Mouse (Mus musculus): ENCODE data around the gene Mrpl54. TPM values are rescaled to one million over a fixed set of nuclear protein-coding genes. Genes with fewer than 3 reads are reported as not detected.

Mrpl54 gene
- polyA plus RNA-seq, 1 experiment from 2014 or later = 136 TPM

GRCm38 (mm10) chr10:81290698-81291460 is 24.1 kb upstream of the Mrpl54 start:
- H3K27ac ChIP-seq (ENCODE audit: low read depth, low read length) = no peak overlapping the region
- H3K36me3 ChIP-seq (ENCODE audit: control insufficient read depth, insufficient read depth, low read length) = no peaks in the 10 kb centered on the region
- H3K9ac ChIP-seq (replicated peaks; ENCODE audit: low read depth, low read length) = no peak overlapping the region
- no peak overlapping the region for H3K4me2 ChIP-seq (ENCODE audit: low read depth, low read length)
- no peaks in the 10 kb centered on the region; the same call in 1 of the 2 replicates for H3K27me3 ChIP-seq (ENCODE audit: control insufficient read depth, insufficient read depth, low read length)
- no peak overlapping the region for H3K4me3 ChIP-seq (ENCODE audit: low read depth, low read length)
- ATAC-seq (ENCODE audit: low read depth) = no peak
- H3K9me3 ChIP-seq (ENCODE audit: control insufficient read depth, low read length) = no peaks in the 10 kb centered on the region
- H3K4me1 ChIP-seq (ENCODE audit: control insufficient read depth, insufficient read depth, low read length) = peaks cover 20% of the 10 kb centered on the region
- 13% methylated on average over 24 of the region's 24 CpGs for WGBS

GRCm38 (mm10) chr10:81289811-81290210 is 23.1 kb upstream of the Mrpl54 start:
- Histone ChIP-seq H3K36me3 (ENCODE audit: control insufficient read depth, insufficient read depth, low read length) (no peaks in the 10 kb centered on the region), H3K9ac (replicated peaks; ENCODE audit: low read depth, low read length) (no peak overlapping the region), H3K4me2 (ENCODE audit: low read depth, low read length) (no peak overlapping the region), H3K27me3 (ENCODE audit: control insufficient read depth, insufficient read depth, low read length) (no peaks in the 10 kb centered on the region; the same call in 1 of the 2 replicates), H3K9me3 (ENCODE audit: control insufficient read depth, low read length) (no peaks in the 10 kb centered on the region), H3K4me1 (ENCODE audit: control insufficient read depth, insufficient read depth, low read length) (peaks cover 18% of the 10 kb centered on the region), H3K4me3 (ENCODE audit: low read depth, low read length) (no peak overlapping the region), H3K27ac (ENCODE audit: low read depth, low read length) (no peak overlapping the region)
- no peak for ATAC-seq (ENCODE audit: low read depth)
- WGBS = 61% methylated on average over 14 of the region's 14 CpGs

GRCm38 (mm10) chr10:81289278-81289677 is 22.5 kb upstream of the Mrpl54 start:
- H3K4me1 ChIP-seq (ENCODE audit: control insufficient read depth, insufficient read depth, low read length) = peaks cover 13% of the 10 kb centered on the region
- no peaks in the 10 kb centered on the region for H3K9me3 ChIP-seq (ENCODE audit: control insufficient read depth, low read length)
- H3K36me3 ChIP-seq (ENCODE audit: control insufficient read depth, insufficient read depth, low read length) = no peaks in the 10 kb centered on the region
- 4% methylated on average over 7 of the region's 7 CpGs for WGBS
- no peaks in the 10 kb centered on the region; the same call in 1 of the 2 replicates for H3K27me3 ChIP-seq (ENCODE audit: control insufficient read depth, insufficient read depth, low read length)
- peak; percentile 1; the same call in 1 of the 2 replicates for ATAC-seq (ENCODE audit: low read depth)
- H3K27ac ChIP-seq (ENCODE audit: low read depth, low read length) = no peak overlapping the region
- H3K4me2 ChIP-seq (ENCODE audit: low read depth, low read length) = no peak overlapping the region
- H3K4me3 ChIP-seq (ENCODE audit: low read depth, low read length) = no peak overlapping the region
- H3K9ac ChIP-seq (replicated peaks; ENCODE audit: low read depth, low read length) = no peak overlapping the region

GRCm38 (mm10) chr10:81288601-81289000 is 21.9 kb upstream of the Mrpl54 start:
- Histone ChIP-seq H3K36me3 (ENCODE audit: control insufficient read depth, insufficient read depth, low read length) (no peaks in the 10 kb centered on the region), H3K4me1 (ENCODE audit: control insufficient read depth, insufficient read depth, low read length) (peaks cover 6% of the 10 kb centered on the region; the same call in 1 of the 2 replicates), H3K4me2 (ENCODE audit: low read depth, low read length) (no peak overlapping the region), H3K4me3 (ENCODE audit: low read depth, low read length) (no peak overlapping the region), H3K9ac (replicated peaks; ENCODE audit: low read depth, low read length) (no peak overlapping the region), H3K27ac (ENCODE audit: low read depth, low read length) (no peak overlapping the region), H3K27me3 (ENCODE audit: control insufficient read depth, insufficient read depth, low read length) (no peaks in the 10 kb centered on the region; the same call in 1 of the 2 replicates), H3K9me3 (ENCODE audit: control insufficient read depth, low read length) (no peaks in the 10 kb centered on the region)
- ATAC-seq (ENCODE audit: low read depth) = no peak
- WGBS = 32% methylated on average over 6 of the region's 6 CpGs

- Histone ChIP-seq H3K4me2 (ENCODE audit: low read depth, low read length) (no peak overlapping the region), H3K36me3 (ENCODE audit: control insufficient read depth, insufficient read depth, low read length) (no peaks in the 10 kb centered on the region), H3K9me3 (ENCODE audit: control insufficient read depth, low read length) (no peaks in the 10 kb centered on the region), H3K27me3 (ENCODE audit: control insufficient read depth, insufficient read depth, low read length) (peaks cover 3% of the 10 kb centered on the region), H3K9ac (replicated peaks; ENCODE audit: low read depth, low read length) (no peak overlapping the region), H3K4me1 (ENCODE audit: control insufficient read depth, insufficient read depth, low read length) (peaks cover 6% of the 10 kb centered on the region; the same call in 1 of the 2 replicates), H3K4me3 (ENCODE audit: low read depth, low read length) (no peak overlapping the region), H3K27ac (ENCODE audit: low read depth, low read length) (no peak overlapping the region)
- no peak for ATAC-seq (ENCODE audit: low read depth)
- 60% methylated on average over 8 of the region's 8 CpGs for WGBS
Observed at GRCm38 (mm10) chr10:81287513-81288157, 20.9 kb upstream of the Mrpl54 start.

GRCm38 (mm10) chr10:81286586-81286985 is 19.9 kb upstream of the Mrpl54 start:
- Histone ChIP-seq H3K4me3 (ENCODE audit: low read depth, low read length) (no peak overlapping the region), H3K4me2 (ENCODE audit: low read depth, low read length) (no peak overlapping the region), H3K9me3 (ENCODE audit: control insufficient read depth, low read length) (no peaks in the 10 kb centered on the region), H3K4me1 (ENCODE audit: control insufficient read depth, insufficient read depth, low read length) (peaks cover 6% of the 10 kb centered on the region; the same call in 1 of the 2 replicates), H3K36me3 (ENCODE audit: control insufficient read depth, insufficient read depth, low read length) (no peaks in the 10 kb centered on the region), H3K27me3 (ENCODE audit: control insufficient read depth, insufficient read depth, low read length) (peaks cover 3% of the 10 kb centered on the region), H3K9ac (replicated peaks; ENCODE audit: low read depth, low read length) (no peak overlapping the region), H3K27ac (ENCODE audit: low read depth, low read length) (no peak overlapping the region)
- 55% methylated on average over 6 of the region's 6 CpGs for WGBS
- ATAC-seq (ENCODE audit: low read depth) = no peak

- Histone ChIP-seq H3K9me3 (ENCODE audit: control insufficient read depth, low read length) (no peaks in the 10 kb centered on the region), H3K4me2 (ENCODE audit: low read depth, low read length) (peak overlapping the region; percentile 71), H3K27ac (ENCODE audit: low read depth, low read length) (no peak overlapping the region), H3K9ac (replicated peaks; ENCODE audit: low read depth, low read length) (peak overlapping the region; percentile 50), H3K4me1 (ENCODE audit: control insufficient read depth, insufficient read depth, low read length) (peaks cover 4% of the 10 kb centered on the region; the same call in 1 of the 2 replicates), H3K4me3 (ENCODE audit: low read depth, low read length) (peak overlapping the region; percentile 39), H3K27me3 (ENCODE audit: control insufficient read depth, insufficient read depth, low read length) (peaks cover 3% of the 10 kb centered on the region), H3K36me3 (ENCODE audit: control insufficient read depth, insufficient read depth, low read length) (no peaks in the 10 kb centered on the region)
- 2% methylated on average over 54 of the region's 54 CpGs for WGBS
- peak; percentile 72 for ATAC-seq (ENCODE audit: low read depth)
Observed at GRCm38 (mm10) chr10:81285694-81286450, 19.1 kb upstream of the Mrpl54 start.

- Histone ChIP-seq H3K9ac (replicated peaks; ENCODE audit: low read depth, low read length) (no peak overlapping the region), H3K4me2 (ENCODE audit: low read depth, low read length) (no peak overlapping the region)
Observed at GRCm38 (mm10) chr10:81284719-81285118, 18.0 kb upstream of the Mrpl54 start.

More at GRCm38 (mm10) chr10:81284719-81285118, 18.0 kb upstream of the Mrpl54 start:
- Histone ChIP-seq H3K4me1 (ENCODE audit: control insufficient read depth, insufficient read depth, low read length) (0 out of 2 replicates have a peak, but pooled peaks cover 3% of the 10 kb centered on the region), H3K27me3 (ENCODE audit: control insufficient read depth, insufficient read depth, low read length) (peaks cover 3% of the 10 kb centered on the region), H3K36me3 (ENCODE audit: control insufficient read depth, insufficient read depth, low read length) (no peaks in the 10 kb centered on the region), H3K9me3 (ENCODE audit: control insufficient read depth, low read length) (no peaks in the 10 kb centered on the region), H3K4me3 (ENCODE audit: low read depth, low read length) (no peak overlapping the region), H3K27ac (ENCODE audit: low read depth, low read length) (no peak overlapping the region)
- WGBS = 13% methylated on average over 17 of the region's 17 CpGs
- ATAC-seq (ENCODE audit: low read depth) = no peak

All from neural tube, embryonic 14.5 days (tissue).